In genomic region chr6:108185685-108186009, GRCm38 (mm10) we compare ENCODE assay signal across 7 mouse cellular contexts. TPM values are rescaled to one million over a fixed set of nuclear protein-coding genes. Genes with fewer than 3 reads are reported as not detected.
DNase-seq lines count a peak whose midpoint lies in the region; ATAC-seq and TF ChIP-seq lines count a peak whose summit lies in the region.

No protein-coding gene starts in this region.

- peak overlapping the region; percentile 87 for H3K4me2 ChIP-seq in lung, postnatal 0 days (replicated peaks; ENCODE audit: low read depth, low read length)
- peak overlapping the region; percentile 87 for H3K4me2 ChIP-seq in forebrain, embryonic 12.5 days
- H3K4me2 ChIP-seq in limb, embryonic 15.5 days: peak overlapping the region; percentile 84
- H3K4me2 ChIP-seq in stomach, embryonic 16.5 days (ENCODE audit: low read depth, low read length): peak overlapping the region; percentile 91

- peaks cover 8% of the 10 kb centered on the region; the same call in 1 of the 2 replicates for H3K4me1 ChIP-seq in lung, postnatal 0 days (ENCODE audit: insufficient read depth, low read depth, low read length)
- H3K4me1 ChIP-seq in forebrain, embryonic 12.5 days: peaks cover 8% of the 10 kb centered on the region
- peaks cover 8% of the 10 kb centered on the region for H3K4me1 ChIP-seq in limb, embryonic 15.5 days
- H3K4me1 ChIP-seq in stomach, embryonic 16.5 days (ENCODE audit: control insufficient read depth, insufficient read depth, low read length): no peaks in the 10 kb centered on the region

- ATAC-seq in lung, postnatal 0 days: no peak
- ATAC-seq in forebrain, embryonic 12.5 days (ENCODE audit: low FRiP score): no peak; the same call in 1 of the 2 replicates
- ATAC-seq in limb, embryonic 15.5 days (ENCODE audit: insufficient number of reproducible peaks, low FRiP score, low TSS enrichment, low read depth): no peak
- ATAC-seq in stomach, embryonic 16.5 days (ENCODE audit: insufficient read depth, low FRiP score): no peak
- no peak; the same call in 1 of the 2 replicates for ATAC-seq in frontal cortex, adult (ENCODE audit: low TSS enrichment)

- no peak overlapping the region for H3K27ac ChIP-seq in lung, postnatal 0 days (ENCODE audit: low read length)
- no peak overlapping the region for H3K27ac ChIP-seq in forebrain, embryonic 12.5 days
- no peak overlapping the region for H3K27ac ChIP-seq in limb, embryonic 15.5 days
- H3K27ac ChIP-seq in stomach, embryonic 16.5 days (ENCODE audit: low read length): no peak overlapping the region

- WGBS in lung, postnatal 0 days: 7% methylated on average over 4 of the region's 4 CpGs
- WGBS in forebrain, embryonic 12.5 days: 17% methylated on average over 4 of the region's 4 CpGs
- 7% methylated on average over 4 of the region's 4 CpGs for WGBS in limb, embryonic 15.5 days
- 9% methylated on average over 4 of the region's 4 CpGs for WGBS in stomach, embryonic 16.5 days

- no peak overlapping the region for H3K9ac ChIP-seq in lung, postnatal 0 days (replicated peaks; ENCODE audit: low read depth)
- H3K9ac ChIP-seq in forebrain, embryonic 12.5 days: peak overlapping the region; percentile 75; the same call in 1 of the 2 replicates
- H3K9ac ChIP-seq in limb, embryonic 15.5 days: peak overlapping the region; percentile 69; the same call in 1 of the 2 replicates
- H3K9ac ChIP-seq in stomach, embryonic 16.5 days (ENCODE audit: low read length): peak overlapping the region; percentile 78

- no peak for DNase-seq in lung, postnatal 0 days (ENCODE audit: low spot score)
- DNase-seq in lung, postnatal 4 days: no peak
- DNase-seq in right cerebral cortex, postnatal 4 days: no peak

- H3K4me3 ChIP-seq in lung, postnatal 0 days (ENCODE audit: low read depth, low read length): peak overlapping the region; percentile 84
- H3K4me3 ChIP-seq in forebrain, embryonic 12.5 days (replicated peaks): peak overlapping the region; percentile 87
- peak overlapping the region; percentile 86 for H3K4me3 ChIP-seq in limb, embryonic 15.5 days
- H3K4me3 ChIP-seq in stomach, embryonic 16.5 days (replicated peaks; ENCODE audit: low read length): peak overlapping the region; percentile 72

- no peaks in the 10 kb centered on the region; the same call in 1 of the 2 replicates for H3K27me3 ChIP-seq in lung, postnatal 0 days (replicated peaks; ENCODE audit: insufficient read depth, low read length)
- no peaks in the 10 kb centered on the region for H3K27me3 ChIP-seq in forebrain, embryonic 12.5 days
- no peaks in the 10 kb centered on the region for H3K27me3 ChIP-seq in limb, embryonic 15.5 days
- no peaks in the 10 kb centered on the region; the same call in 1 of the 2 replicates for H3K27me3 ChIP-seq in stomach, embryonic 16.5 days (ENCODE audit: control insufficient read depth, insufficient read depth, low read length)

- no peaks in the 10 kb centered on the region for H3K36me3 ChIP-seq in lung, postnatal 0 days (ENCODE audit: insufficient read depth, low read length)
- H3K36me3 ChIP-seq in forebrain, embryonic 12.5 days (replicated peaks): no peaks in the 10 kb centered on the region
- no peaks in the 10 kb centered on the region for H3K36me3 ChIP-seq in limb, embryonic 15.5 days
- H3K36me3 ChIP-seq in stomach, embryonic 16.5 days (ENCODE audit: control insufficient read depth, insufficient read depth, low read length): no peaks in the 10 kb centered on the region

- TF ChIP-seq CTCF in lung, postnatal 0 days (IDR thresholded peaks at IDR 0.05): no peak

- no peaks in the 10 kb centered on the region for H3K9me3 ChIP-seq in lung, postnatal 0 days (ENCODE audit: low read length)
- H3K9me3 ChIP-seq in forebrain, embryonic 12.5 days: no peaks in the 10 kb centered on the region
- no peaks in the 10 kb centered on the region for H3K9me3 ChIP-seq in limb, embryonic 15.5 days
- H3K9me3 ChIP-seq in stomach, embryonic 16.5 days (replicated peaks; ENCODE audit: control insufficient read depth, low read length): no peaks in the 10 kb centered on the region

- TF ChIP-seq EP300 in lung, postnatal 0 days (IDR thresholded peaks at IDR 0.05): no peak

RNA-seq across cellular contexts. Expression of gene Sumf1, which starts 0.3 kb away (rescaled TPM):
- polyA plus RNA-seq in lung, postnatal 0 days (2015; fragmentation: Nextera tagmentation; extraction: Ambion mirVana): 33.4 and 33.9 TPM in 2 replicates
- polyA plus RNA-seq in forebrain, embryonic 12.5 days (2016; fragmentation: Nextera tagmentation; extraction: Ambion mirVana): 17.0 and 17.1 TPM in 2 replicates
- 24.9 and 25.9 TPM in 2 replicates for polyA plus RNA-seq in limb, embryonic 15.5 days (2015; fragmentation: Nextera tagmentation; extraction: Ambion mirVana)
- 22.2 and 22.6 TPM in 2 replicates for polyA plus RNA-seq in stomach, embryonic 16.5 days (2015; fragmentation: Nextera tagmentation; extraction: Ambion mirVana)

RNA-seq across cellular contexts. Expression of gene Itpr1, which starts 27.2 kb away (rescaled TPM):
- 9.2 and 11.6 TPM in 2 replicates for polyA plus RNA-seq in lung, postnatal 0 days (2015; fragmentation: Nextera tagmentation; extraction: Ambion mirVana)
- 10.2 and 10.6 TPM in 2 replicates for polyA plus RNA-seq in forebrain, embryonic 12.5 days (2016; fragmentation: Nextera tagmentation; extraction: Ambion mirVana)
- 7.4 and 9.0 TPM in 2 replicates for polyA plus RNA-seq in limb, embryonic 15.5 days (2015; fragmentation: Nextera tagmentation; extraction: Ambion mirVana)
- 9.9 and 11.4 TPM in 2 replicates for polyA plus RNA-seq in stomach, embryonic 16.5 days (2015; fragmentation: Nextera tagmentation; extraction: Ambion mirVana)
